In genomic region chr8:105990856-105991387, GRCm38 (mm10) we compare ENCODE assay signal across 8 mouse cellular contexts. TPM values are rescaled to one million over a fixed set of nuclear protein-coding genes. Genes with fewer than 3 reads are reported as not detected.
DNase-seq lines count a peak whose midpoint lies in the region; ATAC-seq and TF ChIP-seq lines count a peak whose summit lies in the region.

TSS of gene Dus2 (plus strand) at chr8:105991337.

- 12% methylated on average over 15 of the region's 15 CpGs for WGBS in bone marrow, adult 2 months
- 8% methylated on average over 15 of the region's 15 CpGs for WGBS in embryonic facial prominence, embryonic 14.5 days
- 11% methylated on average over 15 of the region's 15 CpGs for WGBS in heart, embryonic 10.5 days
- WGBS in kidney, embryonic 14.5 days, result 12% methylated on average over 15 of the region's 15 CpGs
- WGBS in liver, adult 2 months, result 8% methylated on average over 15 of the region's 15 CpGs

- no peak within 1 kb of the TSS for H3K27ac ChIP-seq in bone marrow, adult 2 months (ENCODE audit: control insufficient read depth, insufficient read depth, low read depth, low read length, poor library complexity)
- no peak within 1 kb of the TSS for H3K27ac ChIP-seq in embryonic facial prominence, embryonic 14.5 days (replicated peaks; ENCODE audit: low read depth, low read length)
- H3K27ac ChIP-seq in heart, embryonic 10.5 days, result peak within 1 kb of the TSS; percentile 76
- no peak within 1 kb of the TSS for H3K27ac ChIP-seq in kidney, embryonic 14.5 days (ENCODE audit: low read depth, low read length)
- H3K27ac ChIP-seq in liver, adult 2 months (replicated peaks; ENCODE audit: insufficient read depth, low read depth, low read length), result no peak within 1 kb of the TSS

- H3K9me3 ChIP-seq in embryonic facial prominence, embryonic 14.5 days (ENCODE audit: control insufficient read depth, low read length), result no peaks in the 10 kb centered on the region
- no peaks in the 10 kb centered on the region for H3K9me3 ChIP-seq in heart, embryonic 10.5 days
- H3K9me3 ChIP-seq in kidney, embryonic 14.5 days (ENCODE audit: control insufficient read depth, low read length), result no peaks in the 10 kb centered on the region

- H3K36me3 ChIP-seq in embryonic facial prominence, embryonic 14.5 days (ENCODE audit: control insufficient read depth, insufficient read depth, low read length), result no peaks in the 10 kb centered on the region
- no peaks in the 10 kb centered on the region for H3K36me3 ChIP-seq in heart, embryonic 10.5 days
- H3K36me3 ChIP-seq in kidney, embryonic 14.5 days (ENCODE audit: control insufficient read depth, insufficient read depth, low read length), result no peaks in the 10 kb centered on the region
- no peaks in the 10 kb centered on the region for H3K36me3 ChIP-seq in liver, adult 2 months (ENCODE audit: control insufficient read depth, insufficient read depth, low read length)
- H3K36me3 ChIP-seq in myocyte (ENCODE audit: control insufficient read depth, insufficient read depth), result no peaks in the 10 kb centered on the region
- H3K36me3 ChIP-seq in splenic B cell, adult 2 months (ENCODE audit: control insufficient read depth, insufficient read depth, low read length, poor library complexity, severe bottlenecking), result no peaks in the 10 kb centered on the region

- TF ChIP-seq POLR2A in bone marrow, adult 2 months (IDR thresholded peaks at IDR 0.05; ENCODE audit: borderline replicate concordance, control insufficient read depth, low read depth, low read length), result no peak
- no peak for TF ChIP-seq POLR2A in liver, adult 2 months (IDR thresholded peaks at IDR 0.05; ENCODE audit: extremely low read depth, insufficient read depth, low read length)
- no peak for TF ChIP-seq POLR2A in myocyte (IDR thresholded peaks at IDR 0.05; ENCODE audit: insufficient read length, low read depth)

- TF ChIP-seq CTCF in bone marrow, adult 2 months (IDR thresholded peaks at IDR 0.05; ENCODE audit: control insufficient read depth, insufficient read depth, low read length), result peak; percentile 95
- peak; percentile 96 for TF ChIP-seq CTCF in liver, adult 2 months (IDR thresholded peaks at IDR 0.05; ENCODE audit: low read depth, low read length)

- H3K4me2 ChIP-seq in embryonic facial prominence, embryonic 14.5 days (ENCODE audit: low read depth, low read length), result peak within 1 kb of the TSS; percentile 35; the same call in 1 of the 2 replicates
- no peak within 1 kb of the TSS; the same call in 1 of the 2 replicates for H3K4me2 ChIP-seq in kidney, embryonic 14.5 days (replicated peaks; ENCODE audit: low read depth, low read length)
- H3K4me2 ChIP-seq in myocyte (ENCODE audit: low read depth), result peak within 1 kb of the TSS; percentile 74

- H3K79me2 ChIP-seq in liver, adult 2 months (ENCODE audit: control insufficient read depth, insufficient read depth, low read length), result no peaks in the 10 kb centered on the region
- no peaks in the 10 kb centered on the region for H3K79me2 ChIP-seq in myocyte (ENCODE audit: control insufficient read depth, insufficient read depth)

- DNase-seq in B cell, adult 2 months, result peak; percentile 92 to 93
- DNase-seq in embryonic facial prominence, embryonic 14.5 days (ENCODE audit: low spot score), result peak; percentile 92
- DNase-seq in heart, embryonic 10.5 days (ENCODE audit: low spot score), result peak; percentile 93
- DNase-seq in liver, adult 2 months (ENCODE audit: extremely low read depth, low read depth, low spot score), result peak; percentile 74
- peak; percentile 93 for DNase-seq in splenic B cell, adult 2 months (ENCODE audit: low read depth, low spot score)

- peak; percentile 84 for ATAC-seq in embryonic facial prominence, embryonic 14.5 days (ENCODE audit: low read depth)
- ATAC-seq in kidney, embryonic 14.5 days (ENCODE audit: low FRiP score, low TSS enrichment), result peak; percentile 90

- no peaks in the 10 kb centered on the region for H3K27me3 ChIP-seq in embryonic facial prominence, embryonic 14.5 days (replicated peaks; ENCODE audit: control insufficient read depth, insufficient read depth, low read length)
- 0 out of 2 replicates have a peak, but pooled peaks cover 8% of the 10 kb centered on the region for H3K27me3 ChIP-seq in heart, embryonic 10.5 days (ENCODE audit: insufficient read depth, poor library complexity, severe bottlenecking)
- H3K27me3 ChIP-seq in kidney, embryonic 14.5 days (ENCODE audit: control insufficient read depth, insufficient read depth, low read length), result no peaks in the 10 kb centered on the region
- H3K27me3 ChIP-seq in liver, adult 2 months (ENCODE audit: control insufficient read depth, insufficient read depth, low read length), result no peaks in the 10 kb centered on the region
- peaks cover 9% of the 10 kb centered on the region for H3K27me3 ChIP-seq in myocyte (ENCODE audit: control insufficient read depth, insufficient read depth, insufficient read length)
- no peaks in the 10 kb centered on the region for H3K27me3 ChIP-seq in splenic B cell, adult 2 months (ENCODE audit: control insufficient read depth, insufficient read depth, low read length, poor library complexity, severe bottlenecking)

- peak within 1 kb of the TSS; percentile 30; the same call in 1 of the 2 replicates for H3K9ac ChIP-seq in embryonic facial prominence, embryonic 14.5 days (ENCODE audit: low read depth, low read length)
- H3K9ac ChIP-seq in kidney, embryonic 14.5 days (ENCODE audit: low read depth, low read length), result 0 out of 2 replicates have a peak within 1 kb of the TSS, but pooled peaks have one; percentile 14
- H3K9ac ChIP-seq in liver, adult 2 months (ENCODE audit: low read depth, low read length), result peak within 1 kb of the TSS; percentile 32; the same call in 1 of the 2 replicates

- no peak within 1 kb of the TSS for H3K4me3 ChIP-seq in bone marrow, adult 2 months (replicated peaks; ENCODE audit: control insufficient read depth, low read depth, low read length)
- H3K4me3 ChIP-seq in embryonic facial prominence, embryonic 14.5 days (ENCODE audit: low read depth, low read length), result no peak within 1 kb of the TSS
- H3K4me3 ChIP-seq in heart, embryonic 10.5 days, result peak within 1 kb of the TSS; percentile 31; the same call in 1 of the 2 replicates
- no peak within 1 kb of the TSS for H3K4me3 ChIP-seq in kidney, embryonic 14.5 days (ENCODE audit: low read length)
- no peak within 1 kb of the TSS for H3K4me3 ChIP-seq in liver, adult 2 months (ENCODE audit: insufficient read depth, low read depth, low read length)
- no peak within 1 kb of the TSS for H3K4me3 ChIP-seq in myocyte

- H3ac ChIP-seq in myocyte (ENCODE audit: control insufficient read depth, insufficient read length), result no peak within 1 kb of the TSS

- peaks cover 1% of the 10 kb centered on the region; the same call in 1 of the 2 replicates for H3K4me1 ChIP-seq in bone marrow, adult 2 months (ENCODE audit: control insufficient read depth, insufficient read depth, low read length)
- H3K4me1 ChIP-seq in embryonic facial prominence, embryonic 14.5 days (ENCODE audit: control insufficient read depth, insufficient read depth, low read length), result no peaks in the 10 kb centered on the region
- peaks cover 15% of the 10 kb centered on the region for H3K4me1 ChIP-seq in heart, embryonic 10.5 days
- H3K4me1 ChIP-seq in kidney, embryonic 14.5 days (ENCODE audit: control insufficient read depth, insufficient read depth, low read length), result no peaks in the 10 kb centered on the region; the same call in 1 of the 2 replicates
- H3K4me1 ChIP-seq in liver, adult 2 months (ENCODE audit: control insufficient read depth, insufficient read depth, low read length), result peaks cover 7% of the 10 kb centered on the region

TF ChIP-seq in myocyte, 11 proteins besides CTCF, POLR2A, EP300 and RAD21:
- TF ChIP-seq POLR2AphosphoS2 (IDR thresholded peaks at IDR 0.05; ENCODE audit: insufficient read length, low read depth), result no peak
- TF ChIP-seq MYOG (IDR thresholded peaks at IDR 0.05; ENCODE audit: control insufficient read depth in 1 of 3, insufficient read depth in 1 of 3, insufficient read length in 2 of 3, low read depth in 2 of 3), result no peak

RNA-seq across cellular contexts. Expression of gene Dus2, which starts in this region (rescaled TPM):
- polyA plus RNA-seq in bone marrow, adult 2 months (2011; ENCODE audit: insufficient read depth, insufficient read length, low replicate concordance, missing spikeins), result 13.5 and 17.1 TPM in 2 replicates
- 16.0 and 20.2 TPM in 2 replicates for polyA plus RNA-seq in embryonic facial prominence, embryonic 14.5 days (2014; fragmentation: Nextera tagmentation; extraction: Ambion mirVana)
- 19.7 and 19.8 TPM in 2 replicates for polyA plus RNA-seq in heart, embryonic 10.5 days (2016; fragmentation: Nextera tagmentation; extraction: Ambion mirVana)
- polyA plus RNA-seq in kidney, embryonic 14.5 days (2014; fragmentation: Nextera tagmentation; extraction: Ambion mirVana), result 18.3 and 19.9 TPM in 2 replicates
- 5.7 and 6.8 TPM in 2 replicates for total RNA-seq in liver, adult 2 months (2014; rRNA removed)
- 5.6 and 7.1 TPM in 2 replicates for polyA plus RNA-seq in liver, adult 2 months (2012; rRNA removed)
- 30.4 TPM for polyA plus RNA-seq in myocyte (2012; fragmentation: generic; extraction: Trizol)
